Mouse (Mus musculus) small intestine, adult 2 months (tissue): Measurements from ENCODE around the gene Mrpl18.

Source experiments
- CTCF ChIP-seq: fragments of 200-500 bp; IDR thresholded peaks from 2 replicates; pipeline ENCODE4 v1.5.1; 2012; ENCODE audit warnings: low read depth, mild to moderate bottlenecking, control low read depth, inconsistent platforms, low read length, moderate library complexity, mixed read lengths; ENCODE audit not compliant: insufficient replicate concordance, insufficient read length; ENCODE audit errors: extremely low read depth
- POLR2A ChIP-seq: fragments of 200-500 bp; IDR thresholded peaks from 2 replicates; pipeline ENCODE4 v1.6.1; 2012; ENCODE audit warnings: low read depth, mild to moderate bottlenecking, control low read depth, inconsistent platforms, low read length, moderate library complexity

DNA sequence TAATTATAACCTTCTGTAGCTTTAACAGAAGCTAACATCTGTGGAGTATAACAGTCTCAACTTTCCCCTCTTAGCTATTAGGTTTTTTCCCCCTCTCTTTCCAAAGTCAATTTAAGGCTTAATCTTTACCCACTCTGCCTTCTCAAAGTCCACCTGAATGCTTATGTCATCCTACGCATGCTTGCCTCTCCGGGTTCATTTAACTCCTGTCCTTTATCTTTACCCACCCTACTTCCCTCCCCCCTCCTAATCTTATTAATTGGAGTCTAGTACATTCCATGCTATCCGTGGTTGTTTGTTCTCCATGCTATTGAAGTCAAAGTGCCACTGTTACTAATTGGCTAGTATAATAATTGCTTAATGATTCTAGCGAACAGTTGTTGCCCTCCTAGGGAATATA, 19.6 kb upstream of the Mrpl18 start:
- TF ChIP-seq CTCF (no peak), POLR2A (no peak)
